Mouse (Mus musculus) liver, adult 2 months (tissue): ENCODE measurements around the gene Ush1g. TPM values are rescaled to one million over a fixed set of nuclear protein-coding genes. Genes with fewer than 3 reads are reported as not detected.

Source experiments
- DNase-seq: peaks from one replicate; pipeline ENCODE4 v3.0.0-alpha.2; 2011; ENCODE audit warnings: low read depth, low spot score; ENCODE audit errors: extremely low read depth
- H3K27ac ChIP-seq: fragments of 200-500 bp; replicated peaks from 2 replicates; pipeline ENCODE4 v1.5.1; 2012; ENCODE audit warnings: low read depth, mild to moderate bottlenecking, control low read depth, inconsistent platforms, low read length; ENCODE audit not compliant: insufficient read depth
- H3K27me3 ChIP-seq: fragments of 200-500 bp; 2 replicates; pipeline ENCODE4 v1.6.1; 2012; ENCODE audit warnings: mild to moderate bottlenecking, moderate library complexity, low read length, inconsistent platforms; ENCODE audit not compliant: control insufficient read depth, insufficient read depth
- H3K36me3 ChIP-seq: fragments of 200-500 bp; 2 replicates; pipeline ENCODE4 v1.6.1; 2012; ENCODE audit warnings: low read length, inconsistent platforms; ENCODE audit not compliant: control insufficient read depth, insufficient read depth
- H3K4me1 ChIP-seq: fragments of 200-500 bp; 2 replicates; pipeline ENCODE4 v1.6.1; 2011; ENCODE audit warnings: low read length; ENCODE audit not compliant: control insufficient read depth, insufficient read depth
- H3K4me3 ChIP-seq: fragments of 200-500 bp; 2 replicates; pipeline ENCODE4 v1.5.1; 2011; ENCODE audit warnings: low read depth, mild to moderate bottlenecking, control low read depth, low read length, moderate library complexity; ENCODE audit not compliant: insufficient read depth
- H3K79me2 ChIP-seq: fragments of 200-500 bp; 2 replicates; pipeline ENCODE4 v1.6.1; 2012; ENCODE audit warnings: inconsistent platforms, mild to moderate bottlenecking, low read length, moderate library complexity; ENCODE audit not compliant: control insufficient read depth, insufficient read depth
- H3K9ac ChIP-seq: fragments of 200-500 bp; 2 replicates; pipeline ENCODE4 v1.6.1; 2012; ENCODE audit warnings: low read depth, mild to moderate bottlenecking, control low read depth, inconsistent platforms, low read length
- CTCF ChIP-seq: fragments of 200-500 bp; IDR thresholded peaks from 2 replicates; pipeline ENCODE4 v1.5.1; 2011; ENCODE audit warnings: low read depth, low read length, control low read depth
- POLR2A ChIP-seq: fragments of 200-500 bp; IDR thresholded peaks from 2 replicates; pipeline ENCODE4 v1.6.1; 2011; ENCODE audit warnings: low read length, control low read depth; ENCODE audit not compliant: insufficient read depth; ENCODE audit errors: extremely low read depth
- WGBS: fragments of 180-500 bp; shearing (Covaris S2); methylation state at CpG from one replicate; pipeline ENCODE4 v1.1.7; 2018; 5-methylcytosine and 5-hydroxymethylcytosine counted together
- polyA plus RNA-seq: library from polyadenylated mRNA; depleted of rRNA; stranded (reverse); fragments of >200 nt; gene quantifications from 2 replicates; pipeline ENCODE4 v1.2.3, GENCODE M21; 2012; rRNA removed
- total RNA-seq: library from RNA; depleted of rRNA; stranded (reverse); fragments of >200 nt; gene quantifications from 2 replicates; pipeline ENCODE4 v1.2.3, GENCODE M21; 2014; rRNA removed

The Ush1g gene
- total RNA-seq, result 0.20 and 0.28 TPM in 2 replicates
- 0.26 and 0.50 TPM in 2 replicates for polyA plus RNA-seq

DNA sequence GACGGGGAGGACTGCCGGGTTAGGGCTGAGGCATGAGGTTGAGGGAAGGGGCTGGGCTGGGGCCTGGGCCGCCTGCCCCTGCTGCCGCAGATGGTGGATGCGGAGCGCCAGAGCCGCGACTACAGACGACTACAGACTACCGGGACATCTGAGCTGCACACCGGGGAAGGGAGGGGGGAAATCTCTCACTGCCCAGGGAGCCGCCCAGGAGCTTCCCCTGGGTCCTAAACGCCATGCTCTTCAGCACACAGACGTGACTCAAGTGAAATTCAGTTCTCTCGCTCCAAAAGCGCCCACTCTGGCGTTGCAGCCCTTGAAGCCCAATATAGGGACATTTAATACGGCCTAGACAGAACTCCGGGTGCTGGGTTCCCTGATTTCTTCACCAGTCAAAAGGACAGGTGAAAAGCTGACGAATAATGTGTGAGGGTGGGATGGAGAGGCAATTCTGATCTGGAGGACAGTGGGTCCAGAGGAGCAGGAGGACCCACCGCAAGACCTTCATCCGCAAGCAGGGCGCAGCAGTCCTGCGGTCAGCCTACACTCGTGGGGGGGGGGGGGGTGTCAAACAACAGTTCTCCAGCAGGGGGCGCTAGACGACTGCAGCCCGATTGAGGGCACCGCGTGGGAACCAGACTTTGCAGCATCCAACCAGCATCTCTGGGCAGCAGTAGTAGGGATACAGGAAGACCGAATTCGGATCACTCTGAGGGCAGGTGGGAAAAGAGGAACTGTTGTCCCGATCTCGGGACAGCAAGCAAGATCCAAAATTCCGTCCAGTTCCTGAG lies at the start of gene Ush1g:
Gene Ush1g (minus strand): TSS at position 136 of the 788 bp plus-strand sequence.
- peak within 1 kb of the TSS; percentile 22; the same call in 1 of the 2 replicates for H3K9ac ChIP-seq
- no peak within 1 kb of the TSS for H3K27ac ChIP-seq
- H3K4me3 ChIP-seq, result peak within 1 kb of the TSS; percentile 50
- no peaks in the 10 kb centered on the region for H3K79me2 ChIP-seq
- TF ChIP-seq POLR2A (no peak), CTCF (peak; percentile 82)
- 9% methylated on average over 34 of the region's 35 CpGs for WGBS
- no peaks in the 10 kb centered on the region for H3K36me3 ChIP-seq
- DNase-seq, result peak; percentile 17
- H3K4me1 ChIP-seq, result no peaks in the 10 kb centered on the region
- H3K27me3 ChIP-seq, result peaks cover 22% of the 10 kb centered on the region

DNA sequence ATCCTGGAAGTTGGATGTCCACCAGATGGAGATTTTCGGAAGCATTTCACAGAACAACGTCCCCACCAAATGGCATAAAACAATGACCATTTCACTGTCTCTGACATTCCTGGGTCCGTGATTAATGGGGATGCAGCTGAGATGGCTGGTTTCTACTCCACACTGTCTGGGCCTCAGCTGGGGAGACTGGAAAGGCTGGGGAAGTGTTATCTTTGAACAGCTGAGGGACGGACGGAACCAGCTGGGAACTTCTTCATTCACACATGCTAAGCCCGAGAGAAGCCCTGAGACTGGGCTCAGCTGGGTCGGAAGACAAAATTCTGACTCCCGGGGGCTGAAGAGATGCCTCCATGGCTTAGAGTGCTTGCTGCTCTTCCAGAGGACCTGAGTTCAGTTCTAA lies 49.5 kb upstream of the Ush1g start:
- no peak for DNase-seq
- 83% methylated on average over 8 of the region's 8 CpGs for WGBS
- Histone ChIP-seq H3K4me1 (peaks cover 5% of the 10 kb centered on the region), H3K36me3 (no peaks in the 10 kb centered on the region), H3K27me3 (peaks cover 4% of the 10 kb centered on the region), H3K79me2 (no peaks in the 10 kb centered on the region), H3K9ac (no peak overlapping the region), H3K27ac (no peak overlapping the region), H3K4me3 (no peak overlapping the region)
- no peak for TF ChIP-seq CTCF
- no peak for TF ChIP-seq POLR2A

DNA sequence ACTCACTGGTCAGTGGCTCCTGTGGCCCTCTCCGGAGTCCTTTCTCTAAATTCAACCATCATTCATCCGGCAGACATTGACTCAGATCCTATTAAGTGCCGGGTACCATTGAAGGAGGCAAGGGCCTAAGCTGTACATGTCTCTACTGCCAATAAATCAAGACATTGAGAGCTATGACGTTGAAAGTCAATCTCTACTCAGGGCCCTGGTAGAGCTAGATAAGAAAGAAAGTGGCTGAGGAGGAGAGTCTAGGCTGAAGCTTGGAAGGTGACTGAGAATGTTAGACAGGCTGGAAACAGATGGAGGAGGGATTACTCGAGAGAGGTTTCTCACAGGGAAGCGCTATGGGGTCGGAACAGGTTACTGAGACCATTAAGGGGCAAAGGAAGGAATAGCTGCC lies 48.5 kb upstream of the Ush1g start:
- 80% methylated on average over 7 of the region's 7 CpGs for WGBS
- Histone ChIP-seq H3K4me1 (peaks cover 5% of the 10 kb centered on the region), H3K27ac (no peak overlapping the region), H3K9ac (no peak overlapping the region), H3K36me3 (no peaks in the 10 kb centered on the region), H3K27me3 (peaks cover 4% of the 10 kb centered on the region), H3K4me3 (no peak overlapping the region), H3K79me2 (no peaks in the 10 kb centered on the region)
- TF ChIP-seq POLR2A, result no peak
- TF ChIP-seq CTCF, result no peak
- DNase-seq, result no peak

DNA sequence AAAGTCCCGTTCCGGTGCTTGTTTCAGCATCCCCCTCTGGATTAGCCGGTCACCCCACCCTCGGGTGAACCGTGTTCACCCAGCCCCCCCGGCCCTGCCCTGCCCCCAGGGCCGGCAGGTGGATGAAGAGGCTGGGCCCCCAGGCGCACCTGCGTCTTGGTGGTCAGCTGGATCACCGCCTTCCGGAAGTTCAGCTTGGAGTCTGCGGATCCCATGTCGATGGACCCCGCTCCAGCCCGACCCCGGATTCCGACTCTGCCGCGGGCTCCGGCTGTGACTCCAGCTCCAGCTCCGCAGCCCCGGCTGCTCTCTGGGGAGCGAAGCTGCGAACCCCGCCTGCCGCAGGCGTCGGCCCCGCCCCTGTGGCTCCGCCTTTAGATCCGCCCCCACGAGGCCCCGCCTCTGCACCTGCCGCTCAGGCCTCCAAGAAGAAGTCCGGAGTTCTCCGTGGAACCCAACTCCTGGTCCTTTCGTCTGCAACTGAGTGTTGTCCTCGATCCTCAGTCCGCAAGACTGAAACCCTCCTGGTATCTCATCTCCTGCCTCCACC lies 45.6 kb upstream of the Ush1g start, which contains the start of gene Hid1:
Gene Hid1 (minus strand): TSS at position 362 of the 550 bp plus-strand sequence.
- H3K4me1 ChIP-seq, result peaks cover 2% of the 10 kb centered on the region; the same call in 1 of the 2 replicates
- under 1% methylated on average over 39 of the region's 39 CpGs for WGBS
- H3K4me3 ChIP-seq, result peak within 1 kb of the TSS; percentile 61
- H3K36me3 ChIP-seq, result no peaks in the 10 kb centered on the region
- peaks cover 4% of the 10 kb centered on the region for H3K27me3 ChIP-seq
- peak within 1 kb of the TSS; percentile 64 for H3K9ac ChIP-seq
- H3K27ac ChIP-seq, result no peak within 1 kb of the TSS
- 0 out of 2 replicates have a peak, but pooled peaks have one; percentile 14 for TF ChIP-seq POLR2A
- no peak for TF ChIP-seq CTCF
- DNase-seq, result peak; percentile 38
- H3K79me2 ChIP-seq, result no peaks in the 10 kb centered on the region

DNA sequence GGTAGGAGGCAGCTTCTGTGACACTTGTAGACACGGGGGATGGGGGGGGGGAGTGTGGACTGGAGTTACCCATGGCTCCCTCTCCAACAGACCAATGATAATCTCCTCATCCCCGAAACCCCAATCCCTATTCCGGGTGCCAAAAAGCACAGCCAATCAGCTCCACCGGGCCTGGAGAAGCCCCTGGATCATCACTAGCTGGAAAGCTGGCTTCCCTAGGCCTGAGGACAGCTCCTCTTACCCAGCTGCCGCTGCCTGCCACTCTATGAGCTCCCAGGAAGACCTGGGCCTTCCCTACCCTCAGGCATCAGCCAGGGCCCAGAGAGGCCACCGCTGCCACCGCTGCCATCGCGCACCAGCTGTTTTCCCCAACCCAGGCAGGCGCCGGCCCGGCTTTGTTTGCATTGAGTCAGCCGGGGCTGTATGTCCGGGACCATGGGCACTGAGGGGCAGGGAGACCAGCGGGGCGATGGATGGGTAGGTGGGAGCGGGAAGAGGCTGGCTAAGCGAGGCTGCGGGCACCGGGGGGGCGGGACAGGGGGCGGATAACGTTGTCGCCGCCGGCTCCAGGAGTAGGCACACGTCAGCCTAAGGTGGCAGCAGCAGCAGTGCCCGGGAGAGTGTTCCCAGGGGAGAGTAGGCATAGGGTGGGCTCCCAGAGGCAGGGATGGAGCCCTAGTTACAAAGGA lies 45.0 kb upstream of the Ush1g start:
- peak overlapping the region; percentile 64 for H3K9ac ChIP-seq
- no peak for DNase-seq

More for the DNA sequence above, 45.0 kb upstream of the Ush1g start:
- Histone ChIP-seq H3K27me3 (peaks cover 4% of the 10 kb centered on the region), H3K36me3 (no peaks in the 10 kb centered on the region), H3K4me3 (peak overlapping the region; percentile 61), H3K79me2 (no peaks in the 10 kb centered on the region), H3K27ac (no peak overlapping the region; the same call in 1 of the 2 replicates), H3K4me1 (peaks cover 2% of the 10 kb centered on the region; the same call in 1 of the 2 replicates)
- WGBS, result 11% methylated on average over 28 of the region's 28 CpGs
- TF ChIP-seq POLR2A, result no peak
- TF ChIP-seq CTCF, result no peak
